Mouse (Mus musculus): ENCODE data around the gene Fam187a.

Gene Fam187a

GRCm38 (mm10) chr11:102894716-102895115 is 9.7 kb downstream of the Fam187a start:
- no peak for DNase-seq (ENCODE audit: low spot score)

- DNase-seq (ENCODE audit: low spot score): no peak
Measured at GRCm38 (mm10) chr11:102895779-102896178, 10.8 kb downstream of the Fam187a start.

GRCm38 (mm10) chr11:102896641-102897040 is 11.7 kb downstream of the Fam187a start:
- no peak for DNase-seq (ENCODE audit: low spot score)

- DNase-seq (ENCODE audit: low spot score): no peak
Measured at GRCm38 (mm10) chr11:102898408-102898807, 13.4 kb downstream of the Fam187a start.

- peak; percentile 44 for DNase-seq (ENCODE audit: low spot score)
Measured at GRCm38 (mm10) chr11:102900763-102901162, 15.8 kb downstream of the Fam187a start, which contains the start of gene Gfap. Gene Gfap, minus strand, starts transcription at chr11:102900912.

- DNase-seq (ENCODE audit: low spot score): no peak
Measured at GRCm38 (mm10) chr11:102901199-102901598, 16.2 kb downstream of the Fam187a start.

GRCm38 (mm10) chr11:102902107-102902506 is 17.1 kb downstream of the Fam187a start:
- DNase-seq (ENCODE audit: low spot score): no peak

- no peak for DNase-seq (ENCODE audit: low spot score)
Measured at GRCm38 (mm10) chr11:102903654-102904053, 18.7 kb downstream of the Fam187a start.

GRCm38 (mm10) chr11:102911376-102911775 is 26.4 kb downstream of the Fam187a start:
- DNase-seq (ENCODE audit: low spot score): no peak

- no peak for DNase-seq (ENCODE audit: low spot score)
Measured at GRCm38 (mm10) chr11:102915380-102915779, 30.4 kb downstream of the Fam187a start.

GRCm38 (mm10) chr11:102918077-102918476 is 33.1 kb downstream of the Fam187a start:
- DNase-seq (ENCODE audit: low spot score): no peak

GRCm38 (mm10) chr11:102921491-102921890 is 36.5 kb downstream of the Fam187a start:
- DNase-seq (ENCODE audit: low spot score): no peak

- DNase-seq (ENCODE audit: low spot score): peak; percentile 77
Measured at GRCm38 (mm10) chr11:102924557-102925350, 39.8 kb downstream of the Fam187a start, which contains the start of gene Kif18b. Gene Kif18b, minus strand, starts transcription at chr11:102925124.

GRCm38 (mm10) chr11:102925351-102925717 is 40.4 kb downstream of the Fam187a start:
- no peak for DNase-seq (ENCODE audit: low spot score)

GRCm38 (mm10) chr11:102930672-102931071 is 45.7 kb downstream of the Fam187a start:
- no peak for DNase-seq (ENCODE audit: low spot score)

- DNase-seq (ENCODE audit: low spot score): no peak
Measured at GRCm38 (mm10) chr11:102936272-102936671, 51.3 kb downstream of the Fam187a start.
